Mouse (Mus musculus) erythroblast, embryonic 14.5 days (primary cell): ENCODE measurements around the gene 1700021F05Rik. TPM values are rescaled to one million over a fixed set of nuclear protein-coding genes. Genes with fewer than 3 reads are reported as not detected.

Source experiments
- H3K27me3 ChIP-seq: 2 replicates; pipeline ENCODE4 v1.6.1; 2012; ENCODE audit warnings: inconsistent platforms; ENCODE audit not compliant: control insufficient read depth
- H3K36me3 ChIP-seq: 2 replicates; pipeline ENCODE4 v1.6.1; 2012; ENCODE audit warnings: mild to moderate bottlenecking, inconsistent platforms; ENCODE audit not compliant: control insufficient read depth
- H3K4me1 ChIP-seq: 2 replicates; pipeline ENCODE4 v1.6.1; 2012; ENCODE audit warnings: inconsistent platforms; ENCODE audit not compliant: control insufficient read depth
- H3K4me3 ChIP-seq: replicated peaks from 2 replicates; pipeline ENCODE3; 2012; ENCODE audit warnings: moderate library complexity, mild to moderate bottlenecking, inconsistent platforms
- H3K9me3 ChIP-seq: 2 replicates; pipeline ENCODE4 v1.6.1; 2012; ENCODE audit warnings: low read length, inconsistent platforms, mixed read lengths; ENCODE audit not compliant: control insufficient read depth
- GATA1 ChIP-seq: IDR thresholded peaks from 2 replicates; pipeline ENCODE4 v1.6.1; 2012; ENCODE audit warnings: low read length, inconsistent platforms, mixed read lengths
- TAL1 ChIP-seq: IDR thresholded peaks from 3 replicates; pipeline ENCODE4 v1.6.1; 2012; ENCODE audit warnings: low read length, inconsistent platforms, mixed read lengths
- polyA plus RNA-seq: library from polyadenylated mRNA; stranded (reverse); fragments of >175 nt; gene quantifications from 2 replicates; pipeline ENCODE4 v1.2.3, GENCODE M21; 2012

1700021F05Rik gene
- 1.3 and 2.0 TPM in 2 replicates for polyA plus RNA-seq

DNA sequence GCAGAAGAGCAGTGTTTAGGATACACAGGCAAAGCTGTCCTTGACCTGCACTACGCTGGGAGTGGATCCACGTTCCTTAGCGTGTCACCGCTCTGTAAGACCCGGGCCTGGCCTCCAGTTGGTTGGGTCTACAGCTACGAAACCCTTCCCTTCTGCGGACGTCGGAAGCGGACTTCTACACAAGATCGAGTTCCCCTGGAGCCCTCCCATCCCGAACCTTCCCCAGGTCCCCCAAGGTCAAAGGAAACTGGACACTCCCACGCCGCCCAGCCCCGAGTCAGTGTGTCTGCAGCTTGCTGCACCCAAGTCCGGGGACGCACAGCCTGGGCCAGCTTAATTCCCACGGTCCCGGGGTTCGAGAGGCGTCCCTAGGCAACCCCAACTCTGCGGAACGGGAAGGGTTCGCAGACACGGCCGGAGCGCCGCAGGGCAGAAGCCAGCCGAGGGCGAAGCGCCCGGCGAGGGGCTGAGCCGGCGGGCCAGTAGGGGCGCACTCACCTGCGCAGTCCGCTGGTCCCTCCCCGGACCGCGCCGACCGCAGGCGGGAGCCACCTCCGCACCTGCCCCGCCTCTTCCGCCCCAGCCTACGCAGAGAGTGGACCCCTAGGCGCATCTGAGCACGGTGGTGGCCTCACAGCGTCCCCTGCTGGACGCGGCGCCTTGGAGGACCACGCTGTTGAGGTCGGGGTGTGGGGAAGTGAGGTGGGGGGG, at the start of gene 1700021F05Rik:
Gene 1700021F05Rik (minus strand): TSS at position 553 of the 711 bp plus-strand sequence.
- Histone ChIP-seq H3K9me3 (no peaks in the 10 kb centered on the region), H3K4me1 (peaks cover 27% of the 10 kb centered on the region), H3K27me3 (no peaks in the 10 kb centered on the region), H3K36me3 (peaks cover 14% of the 10 kb centered on the region), H3K4me3 (peak within 1 kb of the TSS; percentile 98)
- TF ChIP-seq GATA1 (no peak), TAL1 (no peak)

DNA sequence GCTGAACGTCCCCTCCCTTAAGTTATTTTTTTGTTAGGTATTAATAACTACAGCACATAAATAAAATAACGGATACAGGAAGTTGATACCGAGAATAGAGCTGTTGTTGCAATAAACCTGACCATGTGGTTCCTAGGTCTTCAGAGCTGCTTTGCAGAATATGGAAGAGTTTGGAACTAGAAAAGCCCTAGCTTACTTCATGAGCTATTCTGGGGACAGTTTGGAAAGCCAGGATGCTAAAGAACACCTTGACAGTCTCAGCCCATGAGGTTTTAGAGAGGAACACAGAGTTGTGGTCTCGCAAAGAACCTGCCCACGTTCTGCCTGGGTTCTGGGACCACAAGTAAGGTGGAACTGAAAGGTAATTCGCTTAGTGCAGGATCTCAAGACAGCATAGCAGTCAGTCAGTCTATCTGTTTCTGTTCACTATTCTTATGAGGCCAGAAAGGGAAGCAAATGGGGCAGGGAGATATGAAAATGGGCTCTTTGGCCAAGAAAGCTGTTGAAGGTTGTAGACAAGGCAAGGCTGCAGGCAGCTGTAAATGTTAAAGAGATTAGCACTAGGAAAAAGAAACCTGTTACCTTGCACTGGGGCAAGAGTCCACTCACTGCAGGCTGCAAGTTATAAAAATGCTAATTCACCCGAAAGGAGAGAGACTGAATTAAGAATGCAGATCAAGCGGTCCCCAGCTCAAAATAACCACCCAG, 47.8 kb upstream of the 1700021F05Rik start:
- peaks cover 3% of the 10 kb centered on the region; the same call in 1 of the 2 replicates for H3K9me3 ChIP-seq
- H3K27me3 ChIP-seq: no peaks in the 10 kb centered on the region
- H3K4me3 ChIP-seq: no peak overlapping the region
- peaks cover 76% of the 10 kb centered on the region for H3K36me3 ChIP-seq
- peaks cover 93% of the 10 kb centered on the region for H3K4me1 ChIP-seq
- TF ChIP-seq TAL1 (no peak), GATA1 (no peak)

DNA sequence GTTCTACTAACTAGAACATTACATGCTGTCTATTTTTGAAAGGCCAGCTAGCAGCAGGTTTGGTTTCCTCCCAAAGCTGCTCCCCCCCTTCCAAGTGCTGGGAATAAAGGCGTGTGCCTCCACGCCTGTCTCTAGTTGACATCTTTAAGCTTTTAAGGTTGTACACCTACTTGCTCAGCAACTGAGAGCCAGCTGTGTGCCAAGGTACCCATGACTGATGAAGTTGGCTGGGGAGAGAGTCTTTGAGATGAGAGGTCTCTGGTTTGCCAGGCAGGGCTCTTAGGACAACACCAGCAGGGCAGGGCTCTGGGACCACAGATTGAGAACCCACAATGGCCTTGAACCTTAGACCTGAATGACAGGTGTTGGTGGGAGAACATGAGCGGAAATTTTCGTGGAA, 43.7 kb upstream of the 1700021F05Rik start:
- Histone ChIP-seq H3K9me3 (peaks cover 6% of the 10 kb centered on the region), H3K4me3 (peak overlapping the region; percentile 23), H3K27me3 (peaks cover 6% of the 10 kb centered on the region; the same call in 1 of the 2 replicates), H3K4me1 (peaks cover 77% of the 10 kb centered on the region), H3K36me3 (peaks cover 92% of the 10 kb centered on the region)
- no peak for TF ChIP-seq TAL1

DNA sequence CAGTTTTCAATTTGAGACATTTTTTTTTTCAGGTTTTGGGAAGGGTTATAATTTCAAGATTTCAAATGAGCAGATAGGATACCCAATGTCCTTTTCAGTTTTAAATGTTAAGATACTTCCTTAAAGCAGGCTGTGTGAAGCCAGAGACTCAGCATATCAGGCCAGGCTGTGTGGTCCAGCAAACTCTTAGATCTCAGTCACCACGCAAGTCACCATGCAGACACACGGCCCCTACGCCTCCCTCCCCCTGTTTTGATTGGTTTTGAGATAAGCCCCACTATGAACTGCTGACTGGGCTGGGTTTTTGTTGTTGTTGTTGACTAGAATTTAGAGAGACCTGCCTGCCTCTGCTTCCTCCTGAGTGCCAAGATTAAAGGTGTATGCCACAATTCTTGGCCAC, 40.5 kb upstream of the 1700021F05Rik start:
- peaks cover 78% of the 10 kb centered on the region for H3K36me3 ChIP-seq
- H3K4me1 ChIP-seq: peaks cover 68% of the 10 kb centered on the region
- TF ChIP-seq TAL1 (no peak), GATA1 (peak; percentile 83)
- peak overlapping the region; percentile 70 for H3K4me3 ChIP-seq
- H3K27me3 ChIP-seq: peaks cover 11% of the 10 kb centered on the region; the same call in 1 of the 2 replicates
- H3K9me3 ChIP-seq: peaks cover 6% of the 10 kb centered on the region

DNA sequence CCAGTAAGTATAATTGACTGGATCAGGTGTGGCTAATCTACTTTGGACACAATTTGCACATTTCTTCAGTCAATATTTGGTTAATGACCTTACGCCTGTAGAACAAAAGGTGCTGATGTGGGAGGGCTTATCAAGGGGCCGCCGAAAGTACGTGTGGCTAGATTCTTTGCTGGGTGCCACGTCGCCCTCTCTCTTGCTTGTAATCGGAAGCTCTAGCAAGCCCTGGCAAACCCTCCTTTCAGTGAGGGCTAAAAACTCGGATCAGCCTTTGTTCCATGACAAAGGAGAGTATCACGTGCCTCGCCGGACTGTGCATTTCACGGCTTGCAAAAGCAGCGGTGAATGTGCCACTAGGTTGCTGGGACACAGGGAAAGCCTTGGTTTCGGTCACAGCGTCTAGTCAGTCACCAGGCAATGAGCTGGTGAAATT, 39.9 kb upstream of the 1700021F05Rik start:
- no peak for TF ChIP-seq GATA1
- TF ChIP-seq TAL1: no peak
- Histone ChIP-seq H3K4me3 (peak overlapping the region; percentile 70), H3K36me3 (peaks cover 73% of the 10 kb centered on the region), H3K9me3 (peaks cover 6% of the 10 kb centered on the region), H3K4me1 (peaks cover 70% of the 10 kb centered on the region), H3K27me3 (peaks cover 11% of the 10 kb centered on the region; the same call in 1 of the 2 replicates)

DNA sequence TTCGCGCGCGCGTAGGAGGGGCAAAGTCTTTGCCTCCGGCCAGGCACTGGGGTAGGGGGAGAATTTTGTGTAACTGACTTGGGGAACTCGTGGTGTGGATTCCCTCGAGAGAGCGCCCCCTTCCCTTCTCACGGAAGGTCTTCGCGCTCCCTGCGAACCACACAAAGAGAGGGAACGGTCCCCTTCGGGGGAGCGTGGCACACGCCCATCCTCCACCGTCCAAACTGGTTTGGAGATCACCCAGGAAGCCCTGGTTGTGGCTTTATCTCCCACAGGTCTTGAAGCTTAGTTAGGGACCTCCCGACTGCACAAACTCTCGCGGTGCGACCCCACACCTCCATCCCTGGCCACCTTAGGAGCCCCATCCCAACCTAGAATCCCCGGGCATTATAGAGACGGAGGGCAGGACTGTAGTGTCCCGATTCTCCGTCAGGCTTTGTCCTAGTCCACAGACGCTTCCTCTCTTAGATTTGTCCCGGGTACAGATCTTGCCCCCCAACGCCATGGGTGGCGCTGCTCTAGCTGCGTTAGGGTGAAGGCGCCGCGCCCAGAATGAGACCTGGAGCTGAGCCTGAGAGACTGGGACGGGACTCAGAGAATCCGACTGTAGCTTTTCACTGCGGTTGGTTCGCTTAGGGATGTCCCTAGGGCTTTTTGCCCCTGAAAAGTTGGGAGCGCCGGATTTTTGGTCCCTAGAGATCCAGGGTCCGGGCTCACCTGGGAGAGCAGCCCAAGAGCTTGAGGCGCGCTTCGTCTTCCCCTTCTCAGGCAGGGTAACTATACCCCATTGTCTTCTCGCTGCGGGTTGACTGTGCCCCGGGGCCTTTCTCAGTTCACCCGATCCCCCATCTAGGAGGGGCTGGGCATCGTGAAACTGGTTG, 38.8 kb upstream of the 1700021F05Rik start:
- TF ChIP-seq TAL1: no peak
- TF ChIP-seq GATA1: no peak
- peaks cover 69% of the 10 kb centered on the region for H3K4me1 ChIP-seq
- H3K4me3 ChIP-seq: peak overlapping the region; percentile 70
- H3K27me3 ChIP-seq: peaks cover 11% of the 10 kb centered on the region; the same call in 1 of the 2 replicates
- H3K36me3 ChIP-seq: peaks cover 62% of the 10 kb centered on the region
- peaks cover 6% of the 10 kb centered on the region for H3K9me3 ChIP-seq

DNA sequence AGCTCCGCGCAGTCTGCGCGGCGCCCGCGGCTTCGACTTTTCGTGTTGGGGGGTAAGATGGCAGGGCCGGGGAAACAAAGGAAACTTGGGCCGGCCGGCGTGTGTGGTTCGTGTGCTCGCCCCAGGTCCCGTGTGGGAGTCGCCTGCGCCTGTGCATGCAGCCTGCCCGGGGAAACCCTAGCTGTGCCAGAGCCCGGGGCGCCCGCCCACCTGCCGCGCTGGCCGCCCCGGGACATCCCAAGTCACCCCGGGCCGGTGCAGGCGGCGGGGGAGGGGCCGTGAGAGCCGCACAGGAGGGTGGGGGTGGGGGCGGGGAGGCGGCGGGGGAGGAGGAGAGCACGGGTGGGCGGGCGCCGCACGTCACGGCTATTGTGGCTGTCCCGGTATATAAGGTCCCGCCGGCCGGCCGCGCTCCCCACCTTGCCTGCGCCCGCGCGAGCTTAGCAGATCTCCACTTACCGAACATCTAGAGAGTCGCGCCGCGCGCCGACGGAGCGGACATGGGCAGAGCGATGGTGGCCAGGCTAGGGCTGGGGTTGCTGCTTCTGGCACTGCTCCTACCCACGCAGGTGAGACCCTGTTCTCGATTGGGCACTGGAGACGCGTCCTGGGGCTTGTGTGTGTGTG, 38.1 kb upstream of the 1700021F05Rik start:
- peak overlapping the region; percentile 70 for H3K4me3 ChIP-seq
- peaks cover 67% of the 10 kb centered on the region for H3K4me1 ChIP-seq
- H3K36me3 ChIP-seq: peaks cover 55% of the 10 kb centered on the region
- H3K9me3 ChIP-seq: peaks cover 6% of the 10 kb centered on the region
- peaks cover 11% of the 10 kb centered on the region; the same call in 1 of the 2 replicates for H3K27me3 ChIP-seq
- TF ChIP-seq GATA1: no peak
- TF ChIP-seq TAL1: no peak

DNA sequence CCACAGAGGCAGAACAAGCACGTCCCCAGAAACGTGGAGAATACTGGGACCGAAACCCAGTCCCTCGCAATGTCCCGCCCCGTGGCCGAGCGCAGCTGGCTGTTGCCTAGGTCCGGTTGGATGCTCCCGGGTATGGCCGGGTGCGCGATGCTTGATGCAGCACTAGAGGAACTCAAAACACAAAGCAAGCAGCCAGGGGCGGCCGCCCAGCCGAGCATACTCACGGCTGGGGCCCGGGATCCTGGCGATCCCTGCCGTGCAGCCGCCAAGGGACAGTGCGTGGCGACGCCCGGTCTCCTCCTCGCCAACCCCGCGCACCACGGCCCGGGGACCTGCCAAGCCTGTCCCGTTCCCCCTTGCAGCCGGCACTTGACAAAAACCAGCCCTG, 37.6 kb upstream of the 1700021F05Rik start:
- peak overlapping the region; percentile 70 for H3K4me3 ChIP-seq
- H3K4me1 ChIP-seq: peaks cover 63% of the 10 kb centered on the region
- peaks cover 50% of the 10 kb centered on the region for H3K36me3 ChIP-seq
- TF ChIP-seq GATA1 (no peak), TAL1 (no peak)
- peaks cover 11% of the 10 kb centered on the region; the same call in 1 of the 2 replicates for H3K27me3 ChIP-seq
- peaks cover 6% of the 10 kb centered on the region for H3K9me3 ChIP-seq

DNA sequence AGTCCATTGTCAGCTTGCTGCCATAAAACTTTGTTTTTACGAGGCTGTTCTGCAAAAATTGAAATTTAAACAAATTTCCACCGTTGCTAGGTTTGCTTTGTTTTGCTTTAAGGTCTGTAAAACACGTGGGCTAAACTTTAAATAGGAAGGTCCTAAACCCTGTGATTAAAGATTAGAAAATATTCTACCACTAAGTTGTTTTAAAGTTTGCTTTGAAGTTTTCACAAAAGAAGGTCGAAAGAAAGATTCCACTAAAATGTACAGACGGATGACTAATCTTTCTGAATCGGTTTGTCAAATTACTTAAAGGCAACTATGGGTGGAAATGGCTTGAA, 37.2 kb upstream of the 1700021F05Rik start, which contains the start of gene Cd24a:
Gene Cd24a (plus strand): TSS at position 288 of the 335 bp plus-strand sequence.
- Histone ChIP-seq H3K9me3 (peaks cover 6% of the 10 kb centered on the region), H3K4me3 (peak within 1 kb of the TSS; percentile 70), H3K27me3 (peaks cover 11% of the 10 kb centered on the region; the same call in 1 of the 2 replicates), H3K4me1 (peaks cover 59% of the 10 kb centered on the region), H3K36me3 (peaks cover 46% of the 10 kb centered on the region)
- no peak for TF ChIP-seq TAL1
- no peak for TF ChIP-seq GATA1
